Mouse (Mus musculus) hindbrain, embryonic 14.5 days (tissue): Measurements from ENCODE around the gene Sult1c2. TPM values are rescaled to one million over a fixed set of nuclear protein-coding genes. Genes with fewer than 3 reads are reported as not detected.
"Not testable (repeated sequence)": the region's sequence is repeated elsewhere in the genome, so short reads cannot be mapped to it uniquely, and the experiment has no call there.

ENCODE experiments used
- ATAC-seq: fragments of 200-750 bp; cut with Nextera tagmentation; 2 replicates; pipeline ENCODE4 v1.8.0; 2017; ENCODE audit warnings: moderate number of reproducible peaks, mild to moderate bottlenecking, moderate TSS enrichment, moderate library complexity; ENCODE audit not compliant: low FRiP score
- DNase-seq: peaks from one replicate; pipeline ENCODE4 v3.0.0-alpha.2; 2015; ENCODE audit warnings: low spot score
- H3K27ac ChIP-seq: fragments of 300-500 bp; sonication (generic); 2 replicates; pipeline ENCODE4 v1.5.1; 2014; ENCODE audit warnings: mild to moderate bottlenecking, moderate library complexity
- H3K27me3 ChIP-seq: fragments of 300-500 bp; sonication (generic); 2 replicates; pipeline ENCODE4 v1.6.1; 2014; ENCODE audit warnings: mild to moderate bottlenecking, low read length, mixed read lengths; ENCODE audit not compliant: control insufficient read depth, insufficient read depth
- H3K36me3 ChIP-seq: fragments of 300-500 bp; sonication (generic); replicated peaks from 2 replicates; pipeline ENCODE4 v1.6.1; 2014; ENCODE audit not compliant: control insufficient read depth, insufficient read depth
- H3K4me1 ChIP-seq: fragments of 300-500 bp; sonication (generic); replicated peaks from 2 replicates; pipeline ENCODE4 v1.6.1; 2014; ENCODE audit warnings: antibody characterized with exemption, low read length, mixed read lengths; ENCODE audit not compliant: control insufficient read depth, insufficient read depth
- H3K4me2 ChIP-seq: fragments of 300-500 bp; sonication (generic); replicated peaks from 2 replicates; pipeline ENCODE4 v1.6.1; 2014; ENCODE audit warnings: mild to moderate bottlenecking, moderate library complexity
- H3K4me3 ChIP-seq: fragments of 300-500 bp; sonication (generic); replicated peaks from 2 replicates; pipeline ENCODE4 v1.5.1; 2014; ENCODE audit warnings: mild to moderate bottlenecking, low read length
- H3K9ac ChIP-seq: fragments of 300-500 bp; sonication (generic); 2 replicates; pipeline ENCODE4 v1.6.1; 2014
- H3K9me3 ChIP-seq: fragments of 300-500 bp; sonication (generic); 2 replicates; pipeline ENCODE4 v1.6.1; 2016; ENCODE audit warnings: low read length; ENCODE audit not compliant: control insufficient read depth
- WGBS: fragments of 180-500 bp; shearing (Covaris S2); extraction: QIAGEN DNeasy Blood & Tissue Kit; methylation state at CpG from one replicate; pipeline ENCODE4 v1.1.7; 2014; 5-methylcytosine and 5-hydroxymethylcytosine counted together
- polyA plus RNA-seq: library from polyadenylated mRNA; unstranded; fragments of >200 nt; fragmentation: Nextera tagmentation; extraction: Ambion mirVana; gene quantifications from 2 replicates; pipeline ENCODE4 v1.2.1, GENCODE M21; 2014

Sult1c2 gene
- polyA plus RNA-seq, result not detected in 2 replicates

DNA sequence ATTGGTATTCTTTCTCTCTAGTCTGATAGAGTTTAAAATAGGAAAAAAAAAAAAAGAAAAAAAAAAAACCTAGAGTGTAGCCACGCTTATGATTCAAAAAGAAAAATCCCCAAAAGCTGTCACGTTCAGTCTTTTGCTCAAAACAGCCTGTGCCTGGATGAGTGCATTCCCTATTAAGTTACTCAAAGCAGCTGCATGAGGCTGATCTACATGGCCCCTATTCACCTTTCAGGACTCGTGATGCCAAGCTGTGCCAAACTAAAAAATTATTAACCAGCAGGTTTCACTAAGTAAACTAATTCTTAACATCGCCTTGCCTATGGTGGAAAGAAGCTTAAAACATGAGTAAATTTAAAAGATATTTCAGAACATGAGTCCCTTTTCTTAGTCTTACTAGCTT lies at the start of gene Sult1c2:
Gene Sult1c2 (minus strand): TSS at position 134 of the 400 bp plus-strand sequence.
- DNase-seq, result no peak
- ATAC-seq, result no peak
- Histone ChIP-seq H3K36me3 (no peaks in the 10 kb centered on the region), H3K4me3 (no peak within 1 kb of the TSS), H3K9ac (no peak within 1 kb of the TSS), H3K4me2 (no peak within 1 kb of the TSS), H3K9me3 (no peaks in the 10 kb centered on the region), H3K27me3 (no peaks in the 10 kb centered on the region), H3K27ac (no peak within 1 kb of the TSS), H3K4me1 (no peaks in the 10 kb centered on the region)
- WGBS, result 92% methylated on average over 4 of the region's 4 CpGs

DNA sequence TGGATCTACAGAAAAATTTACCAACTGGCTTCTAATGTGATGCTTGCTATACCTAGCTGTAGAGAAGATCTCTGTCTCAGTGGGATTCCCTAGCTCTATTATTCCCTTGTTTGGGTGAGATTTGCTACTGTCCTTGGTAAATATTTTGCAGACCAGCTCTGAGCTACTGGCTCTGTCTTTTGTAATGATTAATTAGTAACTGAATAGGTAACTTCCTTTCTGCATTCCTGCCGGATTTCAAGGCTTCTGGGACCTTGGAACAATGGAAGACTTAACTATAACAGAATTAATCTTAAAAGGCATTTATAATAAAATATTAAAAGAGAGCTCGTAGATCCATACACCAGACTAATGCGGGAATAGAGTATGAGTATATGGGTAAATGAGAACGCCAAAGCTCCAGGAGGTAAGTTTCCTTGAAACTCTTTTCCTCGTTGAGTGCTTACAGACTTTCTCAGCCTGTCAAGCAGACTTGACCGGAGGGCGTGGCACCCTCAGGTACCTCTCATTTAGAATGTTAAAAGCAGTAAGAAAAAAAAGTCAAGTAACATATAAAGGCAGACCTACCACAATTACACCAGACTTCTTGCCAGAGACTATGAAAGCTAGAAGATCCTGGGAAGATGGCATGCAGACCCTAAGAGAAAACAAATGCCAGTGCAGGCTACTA lies 33.0 kb upstream of the Sult1c2 start:
- H3K27ac ChIP-seq, H3K4me2 ChIP-seq, H3K4me3 ChIP-seq, H3K4me1 ChIP-seq, H3K9me3 ChIP-seq, H3K27me3 ChIP-seq, ATAC-seq, H3K9ac ChIP-seq, DNase-seq, H3K36me3 ChIP-seq: not testable (repeated sequence)
- 91% methylated on average over 7 of the region's 7 CpGs for WGBS

DNA sequence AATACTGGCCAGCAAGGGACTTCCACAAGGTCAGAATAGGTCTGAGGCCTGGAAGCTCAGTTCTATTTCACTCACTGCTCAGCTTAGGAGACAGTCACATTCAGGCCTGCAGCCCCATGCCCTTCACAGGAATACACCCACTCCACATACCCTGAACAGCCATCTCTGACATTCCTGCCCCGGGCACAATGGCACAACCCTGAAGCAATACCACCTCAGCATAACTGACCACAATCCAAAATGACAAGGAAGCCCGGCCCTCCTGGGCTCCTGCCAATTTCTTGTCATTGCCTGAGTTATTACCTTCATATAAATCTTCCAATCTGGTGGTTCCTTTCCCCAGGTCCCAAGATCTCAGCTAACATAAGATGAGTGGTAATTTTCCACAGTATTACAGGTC lies 28.3 kb upstream of the Sult1c2 start:
- no peaks in the 10 kb centered on the region for H3K27me3 ChIP-seq
- no peak overlapping the region for H3K27ac ChIP-seq
- ATAC-seq (no peak), DNase-seq (no peak)
- no peaks in the 10 kb centered on the region for H3K9me3 ChIP-seq
- H3K36me3 ChIP-seq, result no peaks in the 10 kb centered on the region
- WGBS, result 90% methylated on average over 2 of the region's 2 CpGs
- H3K4me3 ChIP-seq, result no peak overlapping the region
- H3K9ac ChIP-seq, result no peak overlapping the region
- H3K4me2 ChIP-seq, result no peak overlapping the region
- H3K4me1 ChIP-seq, result no peaks in the 10 kb centered on the region

DNA sequence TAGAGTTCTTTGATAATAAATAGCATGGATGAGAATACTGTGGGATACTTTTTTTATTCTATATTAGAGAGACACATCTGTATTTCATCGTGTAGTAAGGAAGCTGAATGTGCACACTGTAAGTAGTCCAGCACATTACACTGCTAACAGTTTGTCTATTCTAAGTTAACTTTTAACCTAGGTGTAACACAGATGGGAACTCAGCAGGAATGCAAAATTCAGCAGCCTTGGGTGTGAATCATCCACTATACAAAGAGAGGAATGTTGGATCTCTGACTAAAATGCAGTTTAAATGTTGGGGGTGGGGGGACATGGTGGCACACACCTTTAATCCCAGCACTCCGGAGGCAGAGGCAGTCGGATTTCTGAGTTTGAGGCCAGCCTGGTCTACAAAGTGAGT lies 26.1 kb upstream of the Sult1c2 start:
- no peak for ATAC-seq

DNA sequence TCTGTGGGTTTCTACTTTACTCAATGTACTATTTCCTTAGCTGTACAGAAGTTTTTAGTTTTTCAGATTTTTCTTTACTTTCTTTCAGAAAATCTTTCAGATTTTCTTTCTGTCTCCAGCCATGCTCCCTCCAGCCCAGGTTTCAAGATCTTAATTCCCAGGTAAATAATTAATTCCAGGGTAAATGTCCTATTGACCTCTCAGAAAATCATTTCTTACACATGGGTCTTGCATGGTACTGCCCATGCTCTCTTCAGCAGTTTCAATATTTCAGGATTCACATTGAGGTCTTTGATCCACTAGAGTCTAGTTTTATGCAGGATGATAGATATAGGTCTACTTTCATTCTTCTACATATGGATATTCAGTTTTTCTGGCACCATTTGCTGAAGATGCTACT lies 23.8 kb upstream of the Sult1c2 start:
- no peaks in the 10 kb centered on the region for H3K27me3 ChIP-seq
- ATAC-seq (no peak), DNase-seq (no peak)
- H3K9me3 ChIP-seq, result no peaks in the 10 kb centered on the region
- H3K9ac ChIP-seq, result no peak overlapping the region
- no peak overlapping the region for H3K4me2 ChIP-seq
- H3K4me1 ChIP-seq, result no peaks in the 10 kb centered on the region
- no peaks in the 10 kb centered on the region for H3K36me3 ChIP-seq
- no peak overlapping the region for H3K4me3 ChIP-seq
- no peak overlapping the region for H3K27ac ChIP-seq

More for the DNA sequence above, 26.1 kb upstream of the Sult1c2 start:
- WGBS, result 89% methylated on average over 3 of the region's 3 CpGs
- H3K4me3 ChIP-seq, result no peak overlapping the region
- no peak overlapping the region for H3K4me2 ChIP-seq
- no peaks in the 10 kb centered on the region for H3K9me3 ChIP-seq
- H3K4me1 ChIP-seq, result no peaks in the 10 kb centered on the region
- no peaks in the 10 kb centered on the region for H3K36me3 ChIP-seq
- no peaks in the 10 kb centered on the region for H3K27me3 ChIP-seq
- DNase-seq, result no peak
- H3K9ac ChIP-seq, result no peak overlapping the region
- no peak overlapping the region for H3K27ac ChIP-seq

DNA sequence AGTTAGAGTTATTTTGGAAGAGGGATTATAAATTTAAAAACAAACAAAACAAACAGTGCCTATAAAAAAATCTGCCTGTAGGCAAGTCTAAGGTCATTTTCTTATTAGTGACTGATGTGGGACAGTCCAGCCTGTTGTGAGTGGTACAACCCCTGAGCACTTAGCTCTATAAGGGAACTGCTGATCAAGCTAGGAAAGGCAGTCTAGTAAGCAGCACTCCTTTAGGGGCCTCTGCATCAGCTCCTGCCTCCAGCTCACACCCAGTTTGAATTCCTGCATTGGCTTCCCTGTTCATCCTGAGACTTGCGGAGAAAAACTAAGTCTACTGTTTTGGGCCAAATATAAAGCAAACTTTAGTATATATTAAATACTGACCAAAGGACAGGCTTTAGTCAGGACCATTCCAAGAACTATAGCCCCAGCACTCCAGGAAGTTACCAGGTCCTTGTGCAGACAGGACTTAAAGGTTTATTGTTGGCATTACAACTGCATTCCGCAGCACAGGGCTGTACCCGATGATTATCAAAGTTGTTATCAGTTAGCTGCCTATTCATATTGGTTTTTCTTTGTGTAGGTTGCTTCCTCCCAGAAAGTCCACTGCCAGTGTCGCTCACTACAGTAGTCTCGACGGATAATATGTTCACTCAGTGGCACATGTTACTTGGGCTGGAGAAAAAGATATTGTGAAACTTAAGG lies 19.3 kb upstream of the Sult1c2 start:
- Histone ChIP-seq H3K9me3 (no peaks in the 10 kb centered on the region), H3K27ac (no peak overlapping the region), H3K4me3 (no peak overlapping the region), H3K4me1 (no peaks in the 10 kb centered on the region), H3K36me3 (no peaks in the 10 kb centered on the region), H3K9ac (no peak overlapping the region), H3K4me2 (no peak overlapping the region), H3K27me3 (no peaks in the 10 kb centered on the region)
- ATAC-seq, result no peak
- WGBS, result 89% methylated on average over 6 of the region's 6 CpGs
- DNase-seq, result no peak

DNA sequence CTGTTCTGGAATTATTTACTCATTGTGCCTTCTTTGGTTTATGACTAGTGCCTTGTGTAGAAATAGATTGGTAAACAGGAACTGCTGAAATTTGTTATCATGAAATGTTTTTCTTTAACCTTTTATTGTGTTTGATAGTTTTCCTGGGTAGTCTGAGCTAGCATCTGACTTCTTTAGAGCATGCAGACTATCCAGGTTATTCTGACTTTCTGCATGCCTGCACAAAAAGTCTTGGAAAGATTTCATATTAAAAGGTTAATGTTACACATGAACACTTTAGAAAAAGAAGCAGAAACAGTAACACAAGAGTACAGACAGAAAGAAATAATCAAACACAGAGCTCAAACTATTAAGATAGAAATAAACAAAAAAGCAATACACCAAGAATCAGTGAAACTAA lies 14.4 kb upstream of the Sult1c2 start:
- H3K4me3 ChIP-seq, result no peak overlapping the region
- no peak overlapping the region for H3K9ac ChIP-seq
- no peaks in the 10 kb centered on the region for H3K4me1 ChIP-seq
- no peaks in the 10 kb centered on the region for H3K27me3 ChIP-seq
- ATAC-seq, result no peak
- DNase-seq, result no peak
- no peaks in the 10 kb centered on the region for H3K36me3 ChIP-seq
- H3K4me2 ChIP-seq, result no peak overlapping the region
- no peak overlapping the region for H3K27ac ChIP-seq
- no peaks in the 10 kb centered on the region for H3K9me3 ChIP-seq

DNA sequence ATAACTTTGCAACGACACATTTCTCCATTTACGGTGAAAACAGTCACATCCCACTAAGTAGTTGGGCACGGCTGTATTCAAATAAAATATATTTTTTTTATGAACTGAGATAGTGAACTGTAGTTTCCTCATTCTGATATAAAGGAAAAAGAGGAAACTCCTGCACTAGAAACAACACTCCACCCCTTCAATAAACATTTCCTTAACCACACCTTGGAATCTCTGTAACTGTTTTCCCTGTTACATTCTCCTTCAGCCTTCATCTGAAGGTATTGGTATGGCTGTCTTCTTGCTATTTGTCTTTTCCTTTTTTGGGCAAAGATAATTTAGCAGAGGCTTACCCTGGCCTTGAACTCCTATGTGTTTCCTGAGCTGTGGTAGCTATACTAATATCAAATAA lies 8.9 kb upstream of the Sult1c2 start:
- no peak overlapping the region for H3K4me2 ChIP-seq
- no peaks in the 10 kb centered on the region for H3K9me3 ChIP-seq
- WGBS, result 97% methylated on average over 3 of the region's 3 CpGs
- H3K27ac ChIP-seq, result no peak overlapping the region
- no peak for ATAC-seq
- no peaks in the 10 kb centered on the region for H3K27me3 ChIP-seq
- no peaks in the 10 kb centered on the region for H3K36me3 ChIP-seq
- H3K4me3 ChIP-seq, result no peak overlapping the region
- DNase-seq, result no peak
- no peak overlapping the region for H3K9ac ChIP-seq
- H3K4me1 ChIP-seq, result no peaks in the 10 kb centered on the region

DNA sequence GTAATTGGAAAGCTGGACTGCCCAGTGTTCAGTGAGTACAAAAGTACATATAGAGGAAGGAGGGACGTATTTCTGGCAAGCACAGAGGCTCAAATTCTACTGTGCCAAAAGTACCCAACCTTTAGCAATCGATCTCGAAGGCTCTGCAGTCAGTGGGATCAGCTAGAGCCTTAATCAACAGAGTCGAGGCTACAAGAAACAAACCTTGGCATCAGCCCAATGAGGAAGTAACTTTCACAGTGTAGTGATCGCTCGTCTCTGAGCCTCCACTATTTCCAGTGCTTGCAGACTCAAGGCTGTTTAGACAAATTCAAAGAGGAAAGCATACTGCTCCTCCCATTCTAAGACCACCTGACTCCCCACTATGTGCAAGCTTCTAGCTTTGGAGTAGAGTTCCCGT lies 343 bp downstream of the Sult1c2 start:
- Histone ChIP-seq H3K27me3 (no peaks in the 10 kb centered on the region), H3K4me3 (no peak overlapping the region), H3K36me3 (no peaks in the 10 kb centered on the region), H3K9ac (no peak overlapping the region), H3K9me3 (no peaks in the 10 kb centered on the region), H3K4me2 (no peak overlapping the region), H3K27ac (no peak overlapping the region), H3K4me1 (no peaks in the 10 kb centered on the region)
- WGBS, result 86% methylated on average over 7 of the region's 7 CpGs
- no peak for DNase-seq
- no peak for ATAC-seq
